Mouse (Mus musculus): ENCODE data around the gene Slc22a23. TPM values are rescaled to one million over a fixed set of nuclear protein-coding genes. Genes with fewer than 3 reads are reported as not detected.
A peak's percentile ranks its signal among the peaks of the same experiment; 100 is the strongest.

The Slc22a23 gene
- total RNA-seq, 4 experiments from 2014 or later: 4.2 to 4.7 (median 4.5) TPM

DNA sequence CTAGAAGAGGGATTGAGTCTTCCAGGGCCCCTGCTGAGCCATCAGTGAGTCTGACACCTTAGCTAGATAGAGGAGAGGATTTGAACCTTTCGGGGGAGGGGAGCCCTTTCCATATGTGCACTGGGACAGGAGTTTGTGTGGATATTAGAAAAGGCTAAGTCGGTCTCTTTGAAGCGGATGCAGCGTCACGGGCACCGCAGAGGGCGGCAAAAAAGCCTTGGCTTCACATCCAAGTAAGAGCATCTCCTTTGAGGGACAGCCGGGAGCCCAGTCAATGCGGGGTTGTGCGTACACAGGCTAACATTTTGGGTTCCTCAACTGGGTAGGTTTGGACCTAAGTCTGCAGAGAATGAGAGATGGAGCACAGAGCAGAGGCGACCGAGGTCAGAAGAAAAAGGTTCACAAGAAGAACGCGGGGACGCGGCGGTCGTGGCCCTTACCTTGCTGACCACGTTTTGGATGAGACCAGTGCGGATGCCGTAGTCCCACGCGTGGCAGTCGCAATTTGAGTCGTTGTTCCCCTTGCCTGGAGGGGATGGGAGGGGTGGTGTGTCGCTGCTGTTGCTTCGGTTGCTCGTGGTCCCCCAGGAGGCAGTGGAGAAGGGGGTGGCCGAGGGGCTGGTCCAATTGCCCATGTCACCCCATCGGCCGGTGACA lies 1.1 kb downstream of the Slc22a23 start:
- DNase-seq: no peak

DNA sequence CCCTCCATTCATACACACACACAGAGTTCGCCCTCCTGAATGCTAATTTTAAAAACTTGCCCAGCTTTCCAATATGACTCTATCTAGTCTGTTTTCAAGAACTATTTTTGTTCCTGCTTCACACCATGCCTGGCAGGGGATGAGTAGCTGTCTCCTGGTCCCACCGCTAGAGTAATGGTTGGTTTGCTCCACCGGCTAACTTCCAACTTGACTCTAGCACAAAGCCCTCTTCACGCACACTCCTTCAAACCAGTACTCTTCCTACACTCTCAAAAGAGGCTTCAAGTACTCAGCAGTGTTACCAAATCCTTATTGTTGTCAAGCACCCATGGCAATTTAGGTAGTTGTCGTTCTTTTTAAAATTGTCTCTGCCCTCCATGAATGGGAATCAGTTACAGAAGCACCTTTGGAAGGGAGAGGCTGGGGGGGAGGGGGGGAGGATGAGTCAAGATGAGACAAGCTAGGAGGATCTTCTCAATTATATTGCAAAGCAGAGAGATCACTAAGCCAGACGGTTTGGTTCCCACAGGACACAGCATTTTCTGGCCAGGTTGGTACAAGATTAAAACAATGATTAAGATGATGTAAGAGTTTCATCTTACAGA lies 2.6 kb downstream of the Slc22a23 start:
- DNase-seq: no peak

DNA sequence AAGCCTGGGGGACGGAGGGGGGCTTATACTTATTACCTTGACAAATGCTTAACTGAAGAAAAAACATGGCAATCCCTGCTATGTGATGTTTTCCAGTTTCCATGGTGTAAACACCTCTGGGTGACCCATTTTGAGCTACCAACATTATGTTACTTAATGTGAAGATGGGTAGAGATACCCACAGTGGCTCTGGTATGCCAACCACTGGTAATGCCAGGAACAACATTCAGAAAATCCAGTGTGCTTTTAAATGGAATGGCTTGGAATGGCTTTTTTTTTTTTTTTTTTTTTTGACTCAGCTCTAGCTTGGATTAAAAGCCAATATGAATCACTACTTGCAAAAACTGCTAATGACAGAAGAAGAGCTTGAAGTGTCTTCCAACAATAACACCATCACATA lies 8.1 kb downstream of the Slc22a23 start:
- DNase-seq: no peak

DNA sequence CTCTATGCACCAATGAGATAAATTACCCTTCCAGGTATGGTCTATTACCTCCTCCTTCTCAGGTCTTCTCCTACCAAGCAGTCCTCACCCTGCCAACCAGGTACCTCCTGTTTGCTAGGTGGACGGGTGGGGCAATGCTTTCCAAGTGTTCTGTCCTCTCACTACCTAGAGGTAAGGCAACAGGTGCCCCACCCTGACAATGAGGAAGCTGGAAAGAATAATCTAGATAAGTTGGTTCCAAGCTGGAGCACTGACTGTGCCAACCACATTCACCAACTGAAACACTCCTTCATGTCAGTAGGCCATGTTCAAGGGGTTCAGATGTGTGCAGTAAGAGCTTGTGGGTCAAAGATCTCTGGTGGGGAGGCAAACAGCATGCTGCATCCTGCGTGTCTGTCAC lies 10.1 kb downstream of the Slc22a23 start:
- no peak for DNase-seq

DNA sequence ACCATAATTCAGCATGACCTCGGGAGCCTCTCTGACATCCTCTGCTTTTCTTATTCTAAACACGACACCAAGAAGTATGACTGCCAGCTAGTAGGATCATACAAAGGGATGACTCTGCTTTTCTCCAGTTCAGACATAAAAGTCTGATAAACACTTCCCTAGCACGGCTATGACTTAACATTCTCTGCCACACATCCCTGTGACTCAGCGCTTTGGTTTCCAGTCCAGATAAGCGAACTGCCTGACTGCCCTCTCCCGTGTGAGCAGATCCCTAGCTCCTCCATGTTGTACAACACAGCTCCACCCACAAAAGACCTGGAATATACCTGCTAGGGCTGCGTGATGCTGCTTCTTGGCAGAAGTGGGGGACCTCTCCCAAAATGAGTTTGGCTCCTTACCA lies 12.2 kb downstream of the Slc22a23 start:
- DNase-seq: peak; percentile 55

DNA sequence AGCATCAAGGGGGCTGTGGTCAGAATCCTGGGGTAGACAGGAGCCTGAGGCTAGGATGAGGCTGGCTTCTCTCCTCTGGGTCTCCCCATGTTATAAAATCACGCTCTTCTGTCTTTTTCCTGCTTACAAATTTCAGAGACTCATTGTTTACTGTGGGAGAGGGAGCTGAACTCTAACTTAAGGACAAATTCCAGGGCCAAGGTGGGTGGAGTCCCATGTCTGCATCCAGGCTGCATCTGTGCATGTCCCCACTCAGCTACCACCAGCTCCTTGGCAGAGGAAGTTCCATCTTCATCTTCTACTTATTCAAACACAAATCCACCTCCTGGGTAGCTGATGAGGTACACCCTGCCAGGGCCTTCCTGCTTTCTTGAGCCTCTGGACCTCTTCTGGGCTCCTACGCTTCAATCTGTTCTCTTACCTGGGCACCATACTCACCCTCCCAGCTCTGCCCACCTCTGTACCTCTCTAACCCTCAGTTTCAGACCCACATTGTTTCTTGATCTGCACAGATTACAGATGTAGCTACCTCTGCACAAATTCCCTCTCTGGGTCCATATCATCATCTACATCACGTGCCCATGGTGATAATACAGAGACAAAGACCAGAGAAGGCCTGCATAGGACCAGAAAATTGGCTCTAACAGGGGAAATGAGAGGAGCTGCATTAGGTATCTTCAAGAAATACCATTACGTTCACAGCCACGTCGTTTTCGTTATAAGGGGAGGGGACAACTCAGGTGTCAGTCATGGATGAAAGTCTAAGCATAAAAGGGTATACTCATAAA lies 13.4 kb downstream of the Slc22a23 start:
- no peak for DNase-seq

DNA sequence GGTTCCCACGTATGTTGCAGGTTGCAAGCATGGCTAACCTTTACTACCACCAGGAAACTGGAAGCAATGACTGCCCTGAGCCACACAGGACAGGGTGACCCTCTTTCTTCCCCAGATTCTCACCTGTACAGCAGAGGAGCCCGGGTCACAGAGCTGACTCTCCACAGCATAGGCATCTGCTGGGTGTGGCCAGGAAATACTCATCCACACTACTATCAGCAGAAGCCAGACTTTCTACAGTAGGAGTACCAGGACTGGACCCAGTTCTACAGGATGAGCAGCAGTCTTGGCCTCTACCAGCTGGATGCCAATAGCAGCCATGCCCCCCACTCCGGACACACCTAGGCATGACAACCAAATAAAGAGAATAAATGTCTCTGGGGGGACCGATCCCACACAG lies 15.4 kb downstream of the Slc22a23 start:
- DNase-seq: no peak

DNA sequence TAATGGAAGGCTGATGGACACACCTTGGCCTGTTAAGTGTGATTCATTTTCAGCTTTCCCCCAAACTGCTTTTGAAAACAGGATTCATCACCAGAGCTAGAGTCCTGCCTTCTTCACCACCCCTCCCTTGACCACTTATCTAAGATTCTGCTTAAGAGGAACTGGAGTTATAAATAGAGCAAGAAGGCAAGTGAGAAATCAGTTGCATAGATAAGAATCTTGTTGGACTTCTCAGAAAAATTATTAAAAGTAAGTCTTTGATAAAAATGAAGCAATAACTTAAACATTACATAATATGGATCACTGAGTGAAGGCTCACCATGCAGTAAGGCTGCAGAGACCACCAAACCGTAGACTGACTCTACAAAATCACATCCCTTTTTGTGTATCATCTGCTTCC lies 18.0 kb downstream of the Slc22a23 start:
- DNase-seq: no peak

DNA sequence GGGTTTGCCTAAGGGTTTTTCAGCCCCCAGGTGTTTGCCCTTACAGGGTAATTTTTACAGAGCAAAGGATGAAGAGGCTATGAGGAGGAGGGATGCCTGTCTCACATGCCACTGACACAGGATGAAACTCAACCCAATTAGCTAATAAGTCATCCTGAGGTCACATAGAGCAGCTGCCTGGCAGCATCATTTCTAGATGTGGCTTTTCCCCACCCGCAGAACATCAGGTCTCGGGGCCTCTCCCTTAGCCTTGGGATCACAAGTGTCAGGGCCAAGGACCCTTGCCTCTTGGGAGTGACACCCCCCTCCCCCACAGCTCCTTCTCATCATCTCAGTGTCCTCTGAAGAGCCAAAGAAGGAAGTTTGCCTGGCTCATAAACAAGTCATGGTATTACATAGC lies 21.6 kb downstream of the Slc22a23 start:
- DNase-seq: no peak

DNA sequence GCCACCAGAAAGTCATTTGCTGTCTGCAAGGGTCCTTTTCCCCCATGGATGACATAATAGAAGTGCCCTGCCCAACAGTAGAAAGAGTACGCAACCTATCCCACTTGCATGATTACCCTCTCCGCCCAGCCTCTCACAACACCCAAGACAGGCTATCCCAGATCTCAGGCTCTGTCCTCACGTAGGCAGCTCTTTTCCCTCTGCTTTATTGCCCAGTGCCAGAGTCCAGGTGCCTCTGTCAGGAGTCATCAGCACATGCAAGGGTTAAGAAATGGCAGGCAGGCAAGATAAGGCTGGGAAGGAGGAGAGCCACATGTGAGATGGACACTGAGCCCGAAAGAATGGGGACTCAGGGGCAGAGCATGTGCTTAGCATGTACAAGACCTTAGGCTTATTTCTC lies 24.5 kb downstream of the Slc22a23 start:
- no peak for DNase-seq

DNA sequence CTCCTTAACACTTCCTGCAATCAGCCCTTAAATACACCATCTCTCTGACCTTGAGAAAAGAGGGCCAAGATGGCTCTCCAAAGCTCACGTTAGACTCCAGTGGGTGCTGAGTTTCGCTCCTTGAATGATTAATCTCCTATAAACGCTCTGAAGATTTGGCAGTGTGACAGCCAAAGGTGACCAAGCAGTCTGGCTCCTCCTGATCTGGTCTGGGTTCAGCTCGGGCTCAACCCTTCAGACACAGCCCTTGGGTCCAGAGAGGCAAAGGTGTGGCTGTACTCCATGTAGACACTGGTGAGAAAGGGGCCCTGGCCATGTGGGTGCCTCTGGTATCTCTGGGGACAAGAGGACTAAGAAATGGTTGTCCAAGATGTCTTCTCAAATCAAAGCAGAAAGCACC lies 27.9 kb downstream of the Slc22a23 start:
- DNase-seq: no peak

DNA sequence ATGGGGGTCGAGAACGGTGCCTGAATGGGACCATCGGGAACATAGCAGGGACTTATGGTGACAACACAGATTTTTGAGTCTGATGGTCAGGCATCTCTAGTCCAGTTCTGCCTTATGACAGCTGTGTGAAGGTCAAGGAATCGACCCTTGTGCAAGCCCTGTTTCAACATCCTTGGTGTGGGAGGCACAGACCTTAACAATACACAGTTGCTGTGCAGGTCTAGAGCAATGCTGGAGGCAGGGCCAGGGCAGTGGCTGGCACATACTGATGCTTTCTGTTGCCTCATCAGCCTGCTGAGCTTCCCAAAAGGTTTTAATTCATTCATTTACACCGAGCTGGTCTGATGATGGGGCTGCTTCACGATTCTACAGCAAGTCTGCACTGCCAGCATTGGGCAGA lies 28.5 kb downstream of the Slc22a23 start:
- no peak for DNase-seq

DNA sequence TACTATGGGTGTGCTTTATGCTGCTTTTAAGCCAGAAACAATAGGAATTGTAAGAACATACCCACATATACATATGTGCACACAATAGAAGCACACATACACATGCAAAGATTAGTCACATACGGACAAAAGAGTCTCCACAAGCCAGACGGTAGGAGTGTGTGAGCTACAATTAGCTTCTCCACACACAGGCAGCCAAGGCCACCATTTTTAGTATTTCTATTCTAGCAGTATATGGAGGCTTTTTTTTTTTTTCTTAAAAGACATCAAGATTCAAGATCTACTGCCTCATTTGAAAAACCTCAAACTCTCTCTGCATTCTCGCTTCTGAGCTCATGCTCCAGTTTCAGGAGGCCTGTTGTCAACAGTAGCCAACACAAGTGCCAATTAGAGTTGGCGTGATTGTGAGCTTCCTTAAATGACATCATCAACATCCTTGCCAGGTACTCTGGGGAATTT lies 31.9 kb downstream of the Slc22a23 start:
- no peak for DNase-seq

DNA sequence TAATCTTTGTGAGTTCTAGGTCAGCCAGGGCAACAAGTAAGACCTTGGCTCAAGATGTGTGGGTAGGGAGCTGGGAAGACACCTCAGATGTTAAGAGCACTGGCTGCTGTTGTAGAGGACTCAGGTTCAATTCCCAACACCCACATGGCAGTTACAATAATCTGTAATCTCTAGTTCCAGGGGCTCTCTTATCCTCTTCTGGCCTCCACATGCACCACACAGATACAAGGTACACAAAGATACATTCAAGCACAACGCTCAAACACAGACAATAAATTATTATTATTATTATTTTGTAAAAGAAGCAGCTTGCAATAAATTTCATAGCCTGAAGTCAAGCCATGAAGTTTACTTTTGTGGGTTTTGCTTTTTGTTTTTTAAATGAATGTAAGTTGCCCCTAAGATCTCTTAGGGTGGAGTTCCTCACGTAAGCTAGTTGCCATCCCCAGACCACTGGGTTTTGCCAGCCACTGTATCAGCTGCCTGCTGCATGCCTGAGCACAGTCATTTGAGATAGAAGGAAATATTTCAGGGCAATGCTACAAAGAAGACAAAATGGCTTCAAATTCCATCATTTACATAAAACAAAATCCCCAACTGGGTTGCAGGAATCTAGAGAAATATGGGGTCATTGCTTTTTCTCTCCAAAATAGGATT lies 32.5 kb downstream of the Slc22a23 start:
- DNase-seq: no peak

DNA sequence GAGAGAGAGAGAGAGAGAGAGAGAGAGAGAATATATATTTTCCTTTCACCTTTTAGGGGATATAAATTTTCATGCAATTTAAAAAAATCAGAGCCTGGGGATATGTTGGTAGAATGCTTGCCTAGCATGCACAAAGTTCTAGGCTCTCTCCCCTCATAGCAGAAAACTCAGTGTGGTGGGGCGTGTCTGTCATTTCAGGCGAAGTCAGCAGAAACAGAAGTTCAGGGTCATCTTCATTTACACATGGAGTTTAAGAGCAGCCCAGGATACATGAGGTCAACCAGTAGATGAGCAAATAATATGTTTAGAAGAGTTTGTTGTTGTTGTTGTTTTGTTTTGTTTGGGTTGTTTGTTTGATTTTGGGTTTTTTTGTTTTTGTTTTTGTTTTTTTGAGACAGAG lies 33.4 kb downstream of the Slc22a23 start:
- no peak for DNase-seq

DNA sequence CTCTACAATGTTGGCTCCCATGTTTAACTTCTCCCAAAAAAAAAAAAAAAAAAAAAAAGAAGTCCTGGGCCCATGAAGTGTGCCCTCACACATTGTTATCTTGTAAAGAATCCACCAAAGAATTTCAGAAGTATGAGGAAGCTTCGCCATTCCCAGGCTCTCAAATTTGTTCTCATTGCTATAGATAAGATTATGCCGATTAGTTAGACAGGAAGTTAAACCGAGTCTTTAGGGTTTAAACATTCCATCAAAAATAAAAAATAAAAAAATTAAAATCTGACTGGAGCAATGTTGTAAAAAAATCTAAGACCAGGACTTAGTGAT lies 36.4 kb downstream of the Slc22a23 start:
- DNase-seq: no peak

DNA sequence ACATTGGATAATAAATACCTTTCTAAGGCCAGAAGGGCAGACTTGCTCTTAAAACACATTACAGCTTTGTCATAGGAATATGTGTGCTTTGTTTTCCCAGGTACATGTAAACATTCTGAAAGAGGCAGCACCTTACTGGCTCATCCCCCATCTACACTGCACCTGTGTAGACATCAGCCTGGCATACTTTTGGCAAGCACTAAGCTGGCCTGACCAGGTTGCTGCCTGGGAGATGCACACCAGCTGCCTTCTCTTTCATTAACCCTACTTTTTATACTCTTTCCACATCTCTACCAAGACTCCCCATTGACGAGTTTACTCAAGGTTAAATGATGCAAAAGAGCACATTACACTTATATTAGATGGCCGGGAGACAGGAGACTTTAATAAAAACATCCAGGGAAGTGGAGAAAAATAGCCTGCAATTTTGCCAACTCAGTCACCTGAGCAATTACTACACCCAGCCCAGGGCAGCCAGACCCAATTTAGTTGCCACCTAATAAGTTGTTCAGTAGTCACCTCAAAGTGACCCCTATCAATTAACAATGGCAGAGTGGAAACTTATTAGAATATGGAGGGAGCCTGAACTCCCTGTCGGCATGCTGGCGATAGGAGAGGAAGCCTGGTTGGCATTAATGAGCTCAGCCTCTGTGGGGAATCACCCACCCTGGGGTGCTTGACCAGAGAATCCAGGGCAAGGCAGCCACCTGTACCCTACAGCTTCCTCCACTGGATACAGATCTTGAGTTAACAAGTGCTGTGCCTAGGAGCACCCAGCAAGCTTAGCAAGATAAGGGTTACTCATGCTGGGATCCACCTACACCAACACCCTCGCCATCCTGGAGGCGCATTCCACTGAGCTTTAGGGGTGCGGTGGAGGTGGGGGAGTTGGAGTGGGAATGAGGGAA lies 37.0 kb downstream of the Slc22a23 start:
- no peak for DNase-seq

DNA sequence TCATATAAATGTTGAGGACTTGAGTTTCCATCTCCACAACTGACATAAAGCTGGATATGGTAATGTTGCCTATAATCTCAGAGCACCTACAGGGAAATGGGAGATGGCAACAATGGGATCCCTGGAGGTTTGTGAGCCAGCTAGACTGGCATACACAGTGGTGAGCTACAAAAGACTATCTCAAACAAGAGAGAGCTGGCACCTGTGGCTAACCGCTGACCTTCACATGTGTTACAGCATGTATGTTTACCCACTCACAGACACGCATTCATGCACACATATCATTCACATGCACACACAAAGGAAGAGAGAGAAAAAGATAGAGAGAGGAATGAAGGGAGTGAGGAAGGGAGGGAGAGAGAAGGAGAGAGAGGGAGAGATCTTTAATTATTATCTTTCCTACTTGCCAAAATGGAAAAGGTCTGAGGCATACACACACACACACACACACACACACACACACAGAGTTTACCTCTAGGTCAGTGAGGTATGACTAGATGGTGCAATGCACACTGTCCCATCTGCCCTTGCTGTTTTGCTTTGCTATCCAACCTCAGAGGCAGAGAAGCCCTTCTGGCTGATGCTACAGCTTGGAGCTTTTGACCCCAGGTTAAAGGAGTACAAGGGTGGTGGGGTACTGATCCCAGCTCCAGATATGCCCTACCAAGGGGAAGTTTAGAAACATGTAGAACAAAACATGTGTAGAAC lies 38.9 kb downstream of the Slc22a23 start:
- no peak for DNase-seq

DNA sequence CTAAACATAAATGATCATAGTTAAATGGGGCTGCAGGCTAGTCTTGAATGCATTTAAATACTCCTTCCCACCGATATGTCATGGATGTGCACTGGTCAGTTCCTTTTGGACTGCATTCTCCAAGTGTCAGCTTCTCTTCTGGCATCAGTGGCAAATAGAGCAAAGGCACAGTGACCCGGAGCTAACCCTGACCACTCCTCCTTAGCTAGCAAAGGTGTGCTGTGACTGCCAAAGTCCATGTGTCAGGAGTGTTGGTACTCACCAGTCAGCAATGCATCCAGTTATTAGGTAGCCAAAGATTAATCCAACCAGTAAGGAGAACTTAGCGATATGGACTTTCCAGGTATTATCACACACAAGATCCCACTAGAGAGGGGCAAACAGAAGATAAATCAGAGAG lies 40.1 kb downstream of the Slc22a23 start:
- DNase-seq: no peak

DNA sequence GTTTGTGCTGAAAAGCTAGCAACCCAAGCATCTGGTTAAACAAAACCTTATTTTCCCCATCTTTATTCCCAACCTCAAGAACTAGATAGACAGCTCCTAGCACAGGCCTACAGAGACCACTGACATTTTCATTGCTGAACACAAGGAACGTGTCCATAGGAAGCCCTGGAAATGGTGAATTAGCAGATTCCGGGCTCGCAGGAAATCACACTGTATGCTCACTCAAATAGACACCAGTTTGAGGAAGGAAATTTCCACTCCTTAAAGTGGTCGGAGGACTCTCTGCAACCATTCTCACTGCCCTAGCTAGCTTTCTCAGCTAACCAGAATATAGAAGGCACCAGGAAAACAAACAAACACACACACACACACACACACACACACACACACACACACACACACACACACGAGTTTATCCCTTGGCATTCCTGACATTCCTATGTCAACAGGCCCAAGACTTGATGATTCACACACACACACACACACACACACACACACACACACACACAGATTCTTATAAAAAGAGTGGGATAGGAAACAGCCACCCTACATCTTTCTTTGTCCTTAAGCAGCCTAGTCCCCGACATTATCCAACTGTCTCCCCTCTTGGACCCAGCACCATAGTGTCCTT lies 41.5 kb downstream of the Slc22a23 start:
- DNase-seq: no peak

DNA sequence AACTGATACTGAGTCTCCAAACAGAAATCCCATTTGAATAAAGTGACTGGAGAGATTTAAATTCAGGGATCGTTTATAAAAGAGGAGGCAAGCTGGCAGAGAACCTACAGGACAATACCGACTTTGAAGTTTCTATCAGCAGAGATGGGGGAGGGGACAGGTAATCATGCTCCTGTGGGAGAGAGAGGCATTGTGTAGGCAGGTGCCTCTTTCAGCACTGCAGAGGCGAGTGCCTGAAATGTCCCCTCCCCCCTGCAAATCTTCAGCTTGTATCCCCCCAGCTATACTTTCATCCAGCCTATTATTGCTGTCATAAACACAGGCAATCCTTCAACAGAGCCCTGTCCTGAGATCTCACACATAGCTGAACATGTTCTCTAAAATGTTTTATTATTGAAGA lies 43.4 kb downstream of the Slc22a23 start:
- DNase-seq: no peak
